Mouse (Mus musculus) ovary, postnatal 14 days (tissue): ENCODE measurements around the gene Bphl.
A peak's percentile ranks its signal among the peaks of the same experiment; 100 is the strongest.
"Not testable (repeated sequence)": the region's sequence is repeated elsewhere in the genome, so short reads cannot be mapped to it uniquely, and the experiment has no call there.

Source experiments
- DNase-seq: peaks from one replicate; pipeline ENCODE4 v3.0.0; 2022; ENCODE audit warnings: low spot score

Gene Bphl

DNA sequence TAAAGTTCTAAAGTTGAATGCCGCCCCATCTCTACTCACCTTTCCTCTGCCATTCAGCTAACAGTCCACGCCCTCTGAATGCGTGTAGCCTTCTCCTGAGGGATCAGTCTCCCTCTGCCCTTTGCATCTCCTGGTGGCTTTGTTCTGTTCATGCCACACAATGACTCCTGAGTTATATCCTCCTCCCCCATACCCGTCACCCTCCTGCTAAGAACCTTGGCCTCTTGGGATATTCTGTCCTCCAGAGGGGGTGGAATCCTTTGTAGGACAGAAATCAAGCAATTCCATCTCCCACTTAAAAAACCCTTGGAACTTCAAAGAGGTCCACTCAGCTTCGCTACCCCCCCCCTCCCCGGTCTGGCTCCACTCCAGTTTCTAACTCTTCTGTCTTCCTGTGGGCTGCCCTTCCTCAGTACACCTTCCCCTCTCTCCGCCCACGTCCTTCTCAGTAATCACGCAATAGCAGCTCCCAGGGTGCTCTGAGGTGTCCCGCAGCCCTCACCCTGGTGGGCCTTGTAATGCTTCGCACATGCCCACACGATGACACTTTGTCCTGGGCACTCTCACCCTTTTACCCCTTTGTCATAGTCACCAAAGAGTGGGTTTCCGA is 16.4 kb downstream of the Bphl start:
- no peak for DNase-seq

DNA sequence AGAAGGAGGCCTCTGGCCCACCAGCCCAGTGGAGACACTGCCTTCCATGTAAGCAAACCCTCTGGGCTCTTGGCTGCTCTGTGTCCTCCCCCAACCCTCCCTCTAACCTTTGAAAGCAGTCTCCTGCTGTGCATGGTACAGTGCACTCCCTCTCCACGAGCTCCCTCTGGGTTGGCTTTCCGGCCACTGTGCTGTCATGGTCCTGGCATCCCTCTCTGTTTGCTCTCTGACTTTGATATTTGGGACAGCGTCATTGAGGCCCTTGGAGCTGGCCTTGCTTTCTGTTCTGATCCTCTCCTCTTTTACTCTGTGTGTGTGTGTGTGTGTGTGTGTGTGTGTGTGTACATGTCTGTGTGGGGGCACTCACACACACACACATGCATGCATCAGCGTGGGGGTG is 17.0 kb downstream of the Bphl start:
- DNase-seq, result no peak

DNA sequence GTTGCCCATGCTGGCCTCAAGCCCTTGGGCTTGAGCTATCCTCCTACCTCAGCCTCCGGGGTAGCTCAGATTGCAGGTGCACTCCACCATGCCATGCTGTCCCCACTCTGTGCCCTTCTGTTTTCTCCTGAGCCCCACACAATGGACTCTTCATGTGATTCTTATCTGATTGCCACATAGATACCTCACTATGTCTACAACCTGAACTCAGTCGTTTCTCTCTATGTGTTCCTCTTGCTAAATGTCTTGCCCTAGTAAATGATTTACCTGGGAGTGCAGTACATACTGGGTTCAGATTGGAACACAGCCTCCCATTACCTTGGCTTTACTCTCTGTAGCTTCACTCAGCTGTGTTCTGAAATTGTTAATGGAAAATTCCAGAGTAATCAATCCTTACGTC is 17.6 kb downstream of the Bphl start:
- no peak for DNase-seq

DNA sequence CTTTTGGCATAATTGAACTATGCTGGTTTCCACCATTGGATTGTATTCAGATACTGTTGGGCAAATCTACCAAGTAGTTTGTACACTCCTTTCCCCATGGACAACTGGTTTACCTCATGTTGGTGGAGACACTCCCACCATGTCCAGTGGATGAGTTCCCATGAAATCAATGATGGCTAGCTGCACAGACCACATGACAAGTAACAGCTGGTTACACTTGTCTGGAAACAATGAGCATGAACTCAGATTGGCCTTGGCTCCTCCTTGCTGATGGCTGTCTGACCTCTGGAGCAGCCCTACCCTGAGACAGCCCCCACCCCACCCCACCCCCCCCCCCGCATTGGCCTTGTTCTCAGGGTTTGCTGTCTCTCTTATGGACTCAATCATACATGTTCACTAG is 19.9 kb downstream of the Bphl start:
- DNase-seq, result no peak

DNA sequence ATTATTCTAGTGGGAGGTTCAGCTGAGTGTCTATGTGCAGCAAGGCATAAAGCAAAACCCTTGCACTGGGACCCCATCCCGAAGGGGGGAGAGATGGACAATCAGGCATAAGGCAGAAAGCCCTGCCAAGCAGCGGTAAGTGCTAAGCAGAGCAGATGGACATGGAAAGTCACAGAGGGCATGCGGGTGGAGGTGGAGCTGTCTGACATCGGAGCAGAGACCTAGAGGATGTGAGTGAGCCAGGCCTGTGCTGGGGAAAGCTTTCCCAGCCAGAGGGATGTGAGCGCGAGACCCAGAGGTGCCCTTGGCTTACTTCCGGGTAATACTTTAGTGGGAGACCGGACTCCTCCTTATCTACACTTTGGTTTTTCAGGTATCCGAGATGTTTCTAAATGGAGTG is 22.7 kb downstream of the Bphl start:
- DNase-seq, result no peak

DNA sequence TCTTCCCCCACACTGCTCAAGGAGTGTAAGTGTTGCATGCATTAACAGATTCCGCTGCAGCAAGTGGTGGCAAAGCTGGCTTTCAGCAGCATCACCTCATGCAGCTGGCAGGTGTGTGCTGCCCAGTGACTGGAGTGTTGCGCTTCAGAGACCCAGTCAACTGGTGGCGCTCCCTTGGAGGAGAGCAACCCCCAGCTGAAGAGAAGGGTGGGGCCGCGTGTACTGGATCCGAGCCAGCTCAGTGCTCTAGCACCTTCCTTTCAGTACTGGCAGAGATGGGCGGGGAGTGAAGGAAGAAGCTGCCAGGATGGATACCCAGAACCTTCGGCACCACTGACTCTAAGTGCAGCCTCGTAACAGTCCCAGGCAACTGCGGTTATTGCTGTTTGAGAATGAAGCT is 25.1 kb downstream of the Bphl start:
- no peak for DNase-seq

DNA sequence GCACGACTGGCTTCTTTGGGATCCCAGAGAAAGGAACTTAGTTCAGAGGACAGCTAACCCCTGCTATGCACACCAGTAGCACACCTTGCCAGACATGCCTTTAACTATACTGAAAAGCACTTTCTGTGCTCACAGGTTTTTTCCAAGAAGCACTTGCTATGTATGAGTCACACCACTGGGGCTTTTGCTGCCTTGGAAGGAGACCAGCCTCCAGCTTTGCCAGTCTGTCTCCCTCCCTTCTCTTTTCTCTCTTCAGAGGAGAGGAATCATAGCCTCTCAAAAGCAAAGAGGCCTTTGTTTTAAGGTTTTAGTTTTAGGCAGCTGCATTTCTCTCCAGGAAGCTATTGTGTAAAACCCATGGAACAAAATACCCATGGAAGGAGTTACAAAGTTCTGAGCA is 29.0 kb downstream of the Bphl start:
- no peak for DNase-seq

DNA sequence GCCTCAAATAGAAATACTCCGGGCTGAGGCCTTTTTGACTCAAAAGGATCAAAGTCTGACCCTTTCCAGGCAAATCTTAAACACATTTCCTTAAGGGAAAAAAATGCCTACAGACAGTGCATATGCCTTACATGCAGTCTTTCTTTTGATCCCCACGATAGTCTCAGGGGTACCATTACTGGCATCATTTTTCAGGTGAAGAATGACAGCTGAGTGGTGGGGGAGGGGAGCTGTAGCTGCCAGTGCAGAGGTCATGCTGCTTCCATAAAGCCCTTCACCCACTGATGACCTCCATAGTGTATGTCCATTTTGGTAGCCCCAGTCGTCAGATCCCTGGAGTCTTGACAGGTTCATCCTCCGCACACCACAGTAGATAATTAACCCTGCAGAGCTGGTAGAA is 32.9 kb downstream of the Bphl start:
- DNase-seq, result no peak

DNA sequence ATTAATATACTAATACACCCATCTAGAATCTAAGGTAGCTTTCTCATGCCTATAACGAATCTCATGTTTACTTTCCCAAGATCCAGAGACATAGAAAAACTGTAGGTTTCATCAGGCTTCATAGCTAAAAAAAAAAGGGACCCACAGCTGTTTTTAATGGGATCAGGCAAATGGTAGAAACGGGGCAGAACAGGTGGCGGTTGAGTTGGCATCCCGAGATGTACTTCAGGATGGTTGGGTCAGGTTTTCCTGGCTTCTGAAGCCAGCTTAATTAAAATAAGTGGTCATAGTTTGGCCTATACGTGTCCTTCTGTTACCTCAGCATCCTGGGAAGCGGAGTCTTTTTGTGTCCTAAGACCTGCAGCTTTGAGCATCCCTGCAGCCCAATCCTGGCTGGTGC is 34.4 kb downstream of the Bphl start:
- DNase-seq, result no peak

DNA sequence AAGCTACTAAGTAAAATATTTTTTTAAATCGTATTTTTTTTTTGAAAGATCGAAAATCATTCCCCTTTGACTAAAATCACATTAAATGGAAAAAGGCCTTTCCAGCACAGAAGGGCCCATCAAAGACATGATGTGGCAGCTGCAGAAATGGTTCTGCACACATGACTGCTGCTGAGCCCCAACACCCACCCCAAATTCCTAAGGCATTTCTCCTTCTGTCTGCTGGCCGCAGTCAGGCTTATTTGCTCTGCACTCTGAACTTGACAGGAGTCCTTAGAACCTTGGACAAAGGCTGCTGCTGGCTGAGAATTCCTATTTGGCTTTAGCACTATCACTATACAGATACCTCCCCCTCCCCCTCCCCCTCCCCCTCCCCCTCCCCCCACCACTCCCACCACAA is 35.5 kb downstream of the Bphl start:
- DNase-seq, result no peak

DNA sequence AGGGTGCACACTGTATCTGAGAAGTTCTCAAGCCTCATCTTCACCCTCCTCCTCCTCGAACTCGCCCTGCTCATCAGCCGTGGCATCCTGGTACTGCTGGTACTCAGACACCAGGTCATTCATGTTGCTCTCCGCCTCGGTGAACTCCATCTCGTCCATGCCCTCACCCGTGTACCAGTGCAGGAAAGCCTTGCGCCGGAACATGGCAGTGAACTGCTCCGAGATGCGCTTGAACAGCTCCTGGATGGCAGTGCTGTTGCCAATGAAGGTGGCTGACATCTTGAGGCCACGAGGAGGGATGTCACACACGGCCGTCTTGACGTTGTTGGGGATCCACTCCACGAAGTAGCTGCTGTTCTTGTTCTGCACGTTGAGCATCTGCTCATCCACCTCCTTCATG is 37.0 kb downstream of the Bphl start:
- DNase-seq, result not testable (repeated sequence)

DNA sequence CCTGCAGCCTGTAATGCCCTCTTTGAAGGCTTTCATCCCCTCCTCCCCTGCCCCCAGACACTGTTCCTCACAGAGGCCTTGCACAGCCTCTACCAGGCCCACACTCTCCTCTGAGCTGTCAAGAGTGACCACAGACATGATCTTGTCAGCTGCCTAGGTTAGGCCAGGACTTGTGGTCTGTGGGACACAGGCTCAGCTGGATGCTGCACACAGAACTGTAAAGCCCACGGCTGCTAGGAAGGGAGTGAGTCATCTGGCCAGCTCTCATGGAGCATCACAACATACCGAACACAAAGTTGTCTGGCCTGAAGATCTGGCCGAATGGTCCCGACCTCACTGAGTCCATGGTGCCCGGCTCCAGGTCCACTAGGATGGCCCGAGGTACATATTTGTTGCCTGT is 38.5 kb downstream of the Bphl start:
- DNase-seq, result not testable (repeated sequence)

DNA sequence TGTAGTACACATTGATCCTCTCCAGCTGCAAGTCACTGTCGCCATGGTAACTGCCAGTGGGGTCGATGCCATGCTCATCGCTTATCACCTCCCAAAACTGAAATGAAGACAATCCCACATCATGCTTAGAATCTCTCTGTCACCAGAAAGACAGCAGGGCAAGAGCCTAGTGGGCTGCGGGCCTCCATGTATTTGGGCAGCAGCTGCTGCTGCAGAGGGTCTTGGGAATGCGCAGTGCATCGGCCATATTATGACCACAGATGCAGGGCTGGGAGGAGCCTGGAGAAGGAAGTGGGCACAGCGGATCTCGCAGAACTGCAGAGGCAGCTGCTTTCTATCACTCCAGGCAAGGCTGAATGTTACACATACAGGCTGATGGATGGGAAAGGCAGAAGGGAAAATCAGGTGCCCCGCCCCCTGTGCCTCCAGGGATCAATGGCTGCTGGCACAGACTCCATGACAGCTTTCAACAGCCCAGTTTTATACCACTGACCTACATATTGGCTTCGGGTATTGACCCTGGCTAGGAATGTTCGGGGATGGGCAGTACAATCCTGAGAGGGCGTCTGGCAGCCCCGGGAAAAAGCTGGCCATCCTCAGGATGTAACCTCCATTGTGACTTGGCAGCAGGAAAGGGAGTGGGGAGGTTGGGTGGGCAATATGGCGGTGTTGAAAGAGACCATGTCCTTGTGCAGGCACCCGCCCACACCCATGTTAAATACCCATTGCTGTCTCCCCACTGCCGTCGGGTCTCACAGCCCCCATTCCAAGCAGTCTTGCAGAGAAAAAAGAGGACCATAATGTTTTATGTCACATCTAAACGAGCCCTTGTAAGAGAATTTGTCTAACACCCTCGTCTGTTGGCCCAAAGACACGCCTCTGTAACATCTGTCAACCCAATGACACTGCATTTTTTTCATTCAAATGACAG is 39.4 kb downstream of the Bphl start:
- DNase-seq, result no peak

DNA sequence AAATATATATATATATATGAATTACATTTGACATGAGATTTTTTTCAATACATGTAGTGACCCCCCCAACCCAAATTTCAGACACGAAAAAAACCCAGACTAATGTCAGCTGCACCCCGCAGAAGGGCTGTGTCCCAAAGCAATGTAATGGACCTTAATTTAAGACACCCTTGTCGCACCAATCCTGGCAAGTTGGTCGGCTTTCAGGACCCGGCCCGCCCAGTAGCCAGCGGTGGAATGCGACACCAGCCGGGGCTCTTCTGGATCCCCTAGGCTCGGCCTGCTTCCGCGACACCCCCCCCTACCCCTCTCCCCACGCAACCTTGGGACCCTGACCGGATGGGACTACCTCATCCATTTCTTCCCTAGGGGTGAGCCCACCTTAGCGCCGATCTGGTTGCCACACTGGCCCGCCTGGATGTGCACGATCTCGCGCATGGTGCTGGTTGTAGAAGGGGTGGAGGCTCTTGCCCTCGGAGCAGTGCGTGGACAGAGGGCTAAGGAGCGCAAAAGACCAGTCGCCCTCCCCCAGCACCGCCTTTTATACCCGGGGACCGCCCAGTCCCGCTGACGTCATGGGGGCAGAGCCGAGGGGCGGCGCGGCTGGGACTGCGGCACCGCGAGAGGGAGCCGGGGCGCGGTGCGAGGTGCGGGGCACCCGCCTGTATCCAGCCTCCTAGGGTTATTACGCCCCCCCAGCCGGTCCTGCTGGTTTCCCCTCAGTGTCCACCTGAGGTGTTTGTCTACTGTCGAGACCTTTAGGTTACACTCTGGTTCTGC is 40.3 kb downstream of the Bphl start, which contains the start of gene Tubb2a:
Gene Tubb2a (minus strand): TSS at position 516 of the 780 bp plus-strand sequence.
- DNase-seq, result peak; percentile 95

DNA sequence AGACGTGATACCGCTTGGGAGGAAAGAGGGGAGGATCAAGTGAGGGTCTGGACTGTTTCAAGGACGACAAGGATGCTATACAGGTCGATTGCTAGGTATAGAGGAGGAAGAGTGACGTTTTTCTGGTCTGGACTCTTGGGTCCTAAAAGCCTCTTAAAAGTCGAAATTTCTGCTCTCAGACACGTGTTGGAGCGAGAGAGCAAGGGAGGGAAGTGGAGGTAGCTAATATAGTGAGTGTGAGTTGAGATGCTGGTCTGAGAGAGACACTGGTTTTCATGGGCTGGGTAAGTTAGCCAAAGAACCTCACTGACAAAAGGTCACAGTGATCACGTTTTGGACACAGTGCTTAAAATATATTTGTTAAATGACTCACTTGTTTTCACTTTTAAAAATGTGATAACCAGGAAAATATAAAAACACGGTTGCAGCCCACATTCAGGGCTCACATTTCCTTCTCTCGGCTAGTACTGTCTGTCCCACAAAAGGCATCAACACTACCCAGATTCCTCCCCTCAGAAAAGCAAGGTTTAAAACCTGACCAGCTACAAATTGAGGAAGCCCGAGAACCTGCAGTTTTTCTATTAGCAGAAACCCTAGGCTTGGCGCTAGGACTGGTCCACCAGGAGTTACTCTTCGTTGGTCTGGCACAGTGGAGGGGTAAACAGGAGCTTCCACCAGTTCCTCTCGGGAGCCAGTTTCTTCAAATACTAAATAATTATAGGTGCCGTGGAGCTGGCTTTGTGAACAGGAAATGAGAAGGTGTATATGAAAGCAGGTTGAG is 41.3 kb downstream of the Bphl start:
- no peak for DNase-seq

DNA sequence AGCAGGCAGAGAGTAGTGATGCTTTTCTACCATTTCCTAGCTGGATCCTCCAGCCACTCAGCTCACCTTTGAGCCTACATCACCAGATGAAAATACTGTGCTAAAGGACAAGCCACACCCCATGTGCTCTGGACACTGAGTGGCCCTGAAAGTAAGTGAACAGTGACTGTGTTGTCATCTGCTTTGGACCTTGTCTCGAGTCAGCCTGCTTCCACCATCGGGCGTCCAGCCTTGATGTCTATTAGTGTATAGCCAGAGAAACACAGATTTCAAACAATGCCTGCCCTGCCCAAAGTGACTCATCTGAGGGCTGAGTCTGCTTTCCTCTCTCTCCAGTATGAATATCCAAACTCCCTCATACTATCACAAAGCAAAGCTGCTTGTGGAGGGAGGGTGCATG is 42.4 kb downstream of the Bphl start:
- no peak for DNase-seq

DNA sequence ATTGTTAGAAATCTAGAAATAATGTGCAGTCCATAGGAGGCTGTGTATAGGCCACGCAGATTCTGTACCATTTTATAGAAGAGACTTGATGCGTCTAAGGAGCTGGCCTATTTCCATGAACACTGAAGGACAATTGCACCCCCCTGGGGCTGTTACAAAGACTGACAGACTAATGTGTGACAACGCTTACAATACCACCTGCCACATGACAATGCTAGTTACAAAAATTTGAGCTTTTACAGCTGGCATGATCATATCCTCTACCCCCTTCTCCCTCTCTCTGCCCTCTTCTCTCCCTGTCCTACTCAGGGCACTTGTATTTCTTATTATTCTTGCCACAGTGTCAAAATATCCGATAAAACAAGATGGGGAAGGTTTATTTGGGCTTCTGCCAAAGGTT is 44.5 kb downstream of the Bphl start:
- DNase-seq, result no peak

DNA sequence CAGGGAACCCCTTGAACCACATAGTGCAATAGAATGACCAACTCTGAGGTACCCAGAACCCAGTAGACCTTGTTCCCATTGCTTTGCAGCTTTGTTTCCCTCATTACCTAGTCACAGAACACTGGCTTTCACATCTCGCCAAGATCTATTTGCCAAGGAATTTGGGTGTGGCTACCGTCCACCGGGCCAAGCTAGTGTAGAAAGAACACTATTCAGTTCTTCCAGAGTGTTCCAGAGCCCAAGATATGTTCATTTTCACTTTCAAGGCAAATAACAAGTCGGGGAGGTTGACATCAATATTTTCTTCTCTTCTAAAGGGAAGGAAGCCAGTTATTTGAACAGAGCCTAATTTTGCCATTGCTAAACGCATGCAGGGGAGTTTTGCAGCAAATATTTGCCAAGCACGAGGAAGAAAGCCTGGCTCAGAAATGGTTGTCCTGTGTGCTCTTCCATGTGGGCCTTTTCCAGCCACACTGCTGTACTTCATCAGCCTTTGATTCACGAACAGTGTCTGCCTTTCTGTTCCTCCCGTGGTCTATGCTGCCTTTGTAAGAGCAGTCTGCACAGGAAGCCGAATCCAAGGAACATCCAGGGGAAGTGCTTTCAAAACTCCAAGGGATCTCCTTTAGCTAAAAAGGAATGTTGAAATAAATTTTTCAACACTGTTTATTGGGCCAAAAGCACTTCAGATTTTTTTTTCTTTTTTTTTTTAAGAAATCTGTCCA is 46.8 kb downstream of the Bphl start:
- DNase-seq, result no peak

DNA sequence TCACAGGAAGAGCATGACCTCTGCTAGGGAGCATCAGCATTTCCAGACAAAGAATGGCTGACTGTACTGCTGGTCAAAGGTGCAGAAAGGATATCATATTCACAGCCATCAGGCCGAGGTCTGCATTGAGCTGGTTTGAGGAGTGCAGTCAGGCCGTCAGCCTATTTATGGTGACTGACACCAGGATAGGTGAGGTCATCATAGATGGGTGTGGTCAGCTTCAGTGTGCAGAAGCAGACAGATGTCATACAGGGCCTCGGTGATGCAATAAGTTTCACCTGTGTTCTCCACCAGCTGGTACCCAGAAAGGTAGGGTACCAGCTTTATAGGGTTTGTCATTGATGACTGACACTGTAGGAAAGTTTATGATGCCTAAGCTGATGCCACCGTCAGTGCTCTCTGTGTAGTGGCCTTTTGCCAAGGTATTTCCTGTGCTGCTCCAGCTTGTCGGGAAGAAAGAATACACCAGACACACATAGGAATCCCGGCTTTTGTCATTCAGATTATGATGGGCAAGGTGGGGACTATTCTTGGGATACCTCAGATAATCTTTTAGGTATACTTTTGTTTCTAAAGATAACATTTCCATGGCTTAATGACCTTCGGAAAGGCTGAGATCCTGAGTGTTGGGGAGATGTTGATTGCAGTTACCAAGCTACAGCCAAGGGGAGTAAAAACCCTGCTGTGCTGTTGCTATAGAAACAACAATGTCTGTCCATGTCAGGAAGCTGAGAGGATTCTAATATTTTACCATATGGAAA is 49.8 kb downstream of the Bphl start:
- DNase-seq, result no peak

DNA sequence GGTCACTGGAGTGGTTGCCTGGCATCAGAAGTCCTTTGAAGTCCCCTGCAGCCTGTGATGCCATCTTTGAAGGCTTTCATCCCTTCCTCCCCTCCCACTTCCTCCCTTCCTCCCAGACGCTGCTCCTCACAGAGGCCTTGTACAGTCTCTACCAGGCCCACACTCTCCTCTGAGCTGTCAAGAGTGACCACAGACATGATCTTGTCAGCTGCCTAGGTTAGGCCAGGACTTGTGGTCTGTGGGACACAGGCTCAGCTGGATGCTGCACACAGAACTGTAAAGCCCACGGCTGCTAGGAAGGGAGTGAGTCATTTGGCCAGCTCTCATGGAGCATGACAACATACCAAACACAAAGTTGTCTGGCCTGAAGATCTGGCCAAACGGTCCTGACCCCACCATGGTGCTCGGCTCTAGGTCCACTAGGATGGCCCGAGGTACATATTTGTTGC is 50.8 kb downstream of the Bphl start:
- not testable (repeated sequence) for DNase-seq
